Mouse (Mus musculus): ENCODE measurements around the gene Cd27. TPM values are rescaled to one million over a fixed set of nuclear protein-coding genes. Genes with fewer than 3 reads are reported as not detected.
A peak's percentile ranks its signal among the peaks of the same experiment; 100 is the strongest.

Cd27 gene
- total RNA-seq, 2 experiments from 2014 or later: not detected

DNA sequence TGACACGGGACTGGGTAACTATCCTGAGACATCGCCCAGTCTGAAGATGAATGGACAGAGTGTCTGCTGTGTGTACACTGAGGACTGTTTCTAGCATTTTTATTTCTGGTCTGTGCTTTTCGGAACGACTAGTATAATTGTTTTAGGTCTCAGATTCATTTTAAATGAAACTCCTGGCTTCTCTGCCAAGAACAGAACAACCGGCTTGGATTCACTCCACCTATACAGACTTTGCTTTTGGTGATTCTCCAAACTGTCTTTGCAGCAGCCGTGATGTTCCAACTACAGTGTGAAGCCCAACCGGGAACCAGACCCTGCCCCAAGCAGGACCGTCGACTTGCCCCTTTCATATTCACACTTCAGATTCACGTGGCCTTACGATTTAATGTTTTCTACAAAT lies 18.9 kb downstream of the Cd27 start:
- DNase-seq (ENCODE audit: low spot score in 2 of 2): no peak
- Histone ChIP-seq H3K27ac (peak overlapping the region; percentile 59; the same call in 1 of the 2 replicates), H3K4me3 (peak overlapping the region; percentile 24)
- no peak for TF ChIP-seq CTCF (conservative IDR thresholded peaks at IDR 0.05)

GRCm38 (mm10) chr6:125216898-125217297 lies 19.9 kb downstream of the Cd27 start:
- TF ChIP-seq CTCF (conservative IDR thresholded peaks at IDR 0.05): no peak
- no peak for DNase-seq (ENCODE audit: low spot score in 2 of 2)
- peak overlapping the region; percentile 4; the same call in 1 of the 2 replicates for H3K27ac ChIP-seq
- peak overlapping the region; percentile 78; the same call in 1 of the 2 replicates for H3K4me3 ChIP-seq

GRCm38 (mm10) chr6:125215148-125215954 lies 21.5 kb downstream of the Cd27 start, which contains the start of gene Vamp1:
Vamp1 (plus strand) TSS chr6:125215551.
- peak; percentile 13 for TF ChIP-seq CTCF (conservative IDR thresholded peaks at IDR 0.05)
- H3K27ac ChIP-seq: peak within 1 kb of the TSS; percentile 96
- peak within 1 kb of the TSS; percentile 78 for H3K4me3 ChIP-seq
- DNase-seq (ENCODE audit: low spot score in 2 of 2): peak; percentile 90 to 95

DNA sequence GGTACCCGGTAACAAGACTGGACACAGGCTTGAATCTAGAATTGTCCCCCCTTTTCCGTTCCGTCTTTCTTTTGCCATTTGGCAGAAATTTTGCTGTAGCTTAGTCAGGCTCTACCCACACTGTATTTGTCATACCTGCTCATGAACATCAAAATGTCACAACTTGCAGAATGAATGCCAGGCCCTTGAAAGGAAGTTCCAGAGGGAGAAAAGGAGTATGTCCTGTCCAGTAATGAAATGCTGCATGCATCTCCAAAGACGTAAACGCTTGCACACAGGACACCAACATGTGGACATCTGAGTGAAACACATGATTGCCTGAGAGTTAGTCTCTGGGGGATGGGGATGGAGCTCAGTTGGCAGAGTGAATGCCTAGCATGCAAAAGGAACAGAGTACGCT lies 23.1 kb downstream of the Cd27 start:
- no peak overlapping the region for H3K4me3 ChIP-seq
- DNase-seq (ENCODE audit: low spot score in 2 of 2): no peak
- peak overlapping the region; percentile 20; the same call in 1 of the 2 replicates for H3K27ac ChIP-seq
- no peak for TF ChIP-seq CTCF (conservative IDR thresholded peaks at IDR 0.05)

DNA sequence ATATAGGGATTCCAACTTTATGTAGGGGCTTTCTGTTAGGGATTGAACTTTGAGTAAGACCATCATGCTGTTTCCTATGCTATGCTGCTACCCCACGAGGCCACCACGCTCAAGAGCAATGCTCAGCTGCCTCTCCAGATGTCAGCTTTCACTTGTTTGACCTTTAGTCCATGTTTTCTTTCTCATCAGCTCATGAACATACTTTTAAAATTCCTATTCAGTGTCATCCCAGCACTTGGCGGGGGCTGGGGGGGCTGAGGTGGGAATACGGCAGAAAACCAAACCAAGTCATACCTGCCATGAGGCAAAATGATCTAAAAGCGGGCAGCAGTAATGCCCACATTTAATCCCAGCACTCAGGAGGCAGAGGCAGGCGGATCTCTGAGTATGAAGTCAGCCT lies 23.7 kb downstream of the Cd27 start:
- Histone ChIP-seq H3K4me3 (no peak overlapping the region), H3K27ac (peak overlapping the region; percentile 20; the same call in 1 of the 2 replicates)
- no peak for DNase-seq (ENCODE audit: low spot score in 2 of 2)
- no peak for TF ChIP-seq CTCF (conservative IDR thresholded peaks at IDR 0.05)

DNA sequence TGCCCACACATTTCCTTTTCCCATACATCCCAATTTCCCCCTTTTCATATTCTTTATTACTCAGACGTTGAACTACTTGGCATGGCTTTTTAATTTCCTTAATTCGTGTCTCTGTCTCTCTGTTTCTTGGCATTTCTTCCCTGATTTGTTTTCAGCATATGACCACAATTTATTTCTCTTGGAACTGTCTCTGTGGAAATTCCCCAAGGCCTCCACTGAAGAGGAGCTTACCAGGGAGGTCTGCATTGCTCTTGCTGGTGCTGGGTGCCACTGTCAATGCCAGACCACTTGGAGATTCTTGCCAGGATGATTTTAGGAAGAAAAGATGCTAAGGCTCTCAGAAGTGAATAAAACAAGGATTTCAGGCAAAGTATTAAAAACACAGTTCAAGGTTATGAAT lies 24.2 kb downstream of the Cd27 start:
- TF ChIP-seq CTCF (conservative IDR thresholded peaks at IDR 0.05): no peak
- no peak for DNase-seq (ENCODE audit: low spot score in 2 of 2)
- no peak overlapping the region for H3K4me3 ChIP-seq
- H3K27ac ChIP-seq: peak overlapping the region; percentile 20; the same call in 1 of the 2 replicates

DNA sequence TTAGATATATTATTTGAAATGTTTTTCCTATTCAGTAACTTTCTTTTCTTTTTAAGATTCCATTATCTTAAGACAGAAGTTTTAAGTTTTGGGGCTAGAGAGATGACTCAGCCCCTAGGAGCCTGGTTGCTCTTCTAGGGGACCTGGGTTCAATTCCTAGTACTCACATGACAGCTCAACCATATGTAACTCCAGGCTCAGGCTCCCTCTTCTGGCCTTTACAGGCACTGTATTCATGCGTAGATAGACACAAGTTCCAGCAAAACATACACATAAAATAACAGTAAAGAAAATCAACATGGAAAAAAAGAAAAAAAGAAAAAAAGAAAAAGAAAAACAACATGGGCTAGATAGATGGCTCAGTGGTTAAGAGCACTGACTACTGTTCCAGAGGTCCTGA lies 26.4 kb downstream of the Cd27 start:
- no peak overlapping the region for H3K4me3 ChIP-seq
- no peak overlapping the region for H3K27ac ChIP-seq
- TF ChIP-seq CTCF (conservative IDR thresholded peaks at IDR 0.05): peak; percentile 20; the same call in 1 of the 2 replicates
- DNase-seq (ENCODE audit: low spot score in 2 of 2): no peak

- no peak for DNase-seq (ENCODE audit: low spot score in 2 of 2)
- Histone ChIP-seq H3K27ac (peak overlapping the region; percentile 85), H3K4me3 (no peak overlapping the region)
- no peak; the same call in 1 of the 2 replicates for TF ChIP-seq CTCF (conservative IDR thresholded peaks at IDR 0.05)
Measured at GRCm38 (mm10) chr6:125197166-125197565, 39.6 kb downstream of the Cd27 start.

DNA sequence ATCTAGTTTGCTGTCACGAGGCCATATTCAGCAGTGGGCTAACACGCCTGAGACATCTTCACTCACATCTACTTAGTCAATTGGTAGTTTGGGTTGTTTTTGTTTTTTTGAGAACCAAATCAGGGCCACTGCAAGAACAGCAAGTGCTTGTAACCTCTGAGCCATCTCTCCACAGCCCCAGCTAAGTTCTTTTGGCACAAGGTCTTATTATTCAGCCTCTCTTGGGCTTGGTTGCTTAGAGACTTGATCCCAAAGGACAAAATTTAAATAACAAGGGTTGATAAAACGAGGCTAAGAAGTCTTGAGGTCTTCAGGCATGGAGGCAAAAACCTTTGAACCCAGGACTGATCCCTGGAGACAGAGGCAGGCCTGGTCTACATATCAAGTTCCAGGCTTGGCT lies 40.5 kb downstream of the Cd27 start:
- Histone ChIP-seq H3K27ac (peak overlapping the region; percentile 85), H3K4me3 (no peak overlapping the region)
- DNase-seq (ENCODE audit: low spot score in 2 of 2): no peak
- TF ChIP-seq CTCF (conservative IDR thresholded peaks at IDR 0.05): no peak

DNA sequence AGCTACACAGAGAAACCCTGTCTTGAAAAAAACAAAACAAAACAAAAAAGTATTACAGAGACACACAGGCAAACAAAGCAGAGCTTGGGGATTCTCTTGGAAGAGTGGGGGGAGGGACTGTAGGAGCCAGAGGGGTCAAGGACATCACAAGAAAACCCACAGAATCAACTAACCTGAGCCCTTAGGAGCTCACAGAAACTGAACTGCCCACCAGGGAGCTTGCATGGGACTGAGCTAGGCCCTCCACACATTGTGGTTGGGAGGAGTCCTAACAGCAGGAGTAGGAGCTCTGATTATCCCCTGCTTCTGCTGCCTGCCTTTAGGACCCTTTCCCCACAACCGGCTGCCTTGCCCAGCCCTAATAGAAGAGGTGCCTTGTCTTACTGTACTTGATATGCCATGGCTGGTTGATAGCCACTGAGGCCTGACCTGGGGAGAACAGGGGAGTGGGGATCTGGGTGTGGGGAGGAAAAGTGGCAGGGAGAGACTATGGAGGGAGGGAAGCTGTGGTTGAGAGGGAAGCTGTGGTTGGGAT lies 41.2 kb downstream of the Cd27 start:
- H3K4me3 ChIP-seq: no peak overlapping the region
- TF ChIP-seq CTCF (conservative IDR thresholded peaks at IDR 0.05): no peak
- no peak for DNase-seq (ENCODE audit: low spot score in 2 of 2)
- H3K27ac ChIP-seq: peak overlapping the region; percentile 85

DNA sequence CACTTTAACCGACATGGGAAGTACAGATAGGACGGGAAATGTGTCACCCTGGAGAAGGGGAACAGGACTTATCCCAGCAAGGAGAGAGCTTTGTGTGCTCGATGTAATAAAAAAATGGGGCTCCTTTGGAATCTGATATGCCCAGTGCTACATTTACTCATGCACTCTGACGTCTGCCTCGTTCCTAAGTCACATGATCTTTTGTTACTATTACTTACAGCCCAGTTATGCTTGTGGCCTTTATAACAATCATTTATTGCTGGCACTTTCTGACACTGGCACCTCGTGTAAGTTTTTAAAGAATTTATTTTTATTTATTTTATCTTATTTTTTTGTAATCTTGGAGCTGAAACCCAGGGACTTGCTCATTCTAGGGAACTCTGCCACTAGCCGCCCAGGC lies 43.4 kb downstream of the Cd27 start:
- no peak for DNase-seq (ENCODE audit: low spot score in 2 of 2)
- Histone ChIP-seq H3K27ac (no peak overlapping the region), H3K4me3 (no peak overlapping the region)
- no peak for TF ChIP-seq CTCF (conservative IDR thresholded peaks at IDR 0.05)

DNA sequence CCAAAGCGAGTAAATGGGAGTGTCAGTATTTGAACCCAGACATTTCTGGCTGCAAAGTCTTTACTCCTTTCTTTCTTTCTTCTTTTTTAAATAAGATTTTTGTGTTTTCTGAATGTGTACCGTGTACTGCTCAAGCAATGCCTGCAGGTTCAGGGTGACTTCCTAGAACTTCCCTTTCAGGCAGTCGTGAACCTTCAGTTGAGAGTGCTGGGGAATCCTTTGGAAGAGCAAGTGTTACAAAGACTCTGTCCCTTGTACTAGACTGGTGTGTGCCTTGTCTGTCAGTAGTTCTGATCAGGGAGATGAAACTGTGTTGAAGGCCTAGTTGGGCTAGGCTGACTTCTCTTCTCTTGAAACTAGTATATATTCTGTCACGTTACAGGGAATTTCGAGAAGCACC lies 44.0 kb downstream of the Cd27 start:
- TF ChIP-seq CTCF (conservative IDR thresholded peaks at IDR 0.05): no peak
- H3K27ac ChIP-seq: peak overlapping the region; percentile 98

GRCm38 (mm10) chr6:125192016-125192714 lies 44.6 kb downstream of the Cd27 start:
- DNase-seq (ENCODE audit: low spot score in 2 of 2): peak; percentile 86 to 92
- peak overlapping the region; percentile 98 for H3K4me3 ChIP-seq
- TF ChIP-seq CTCF (conservative IDR thresholded peaks at IDR 0.05): no peak
- H3K27ac ChIP-seq: peak overlapping the region; percentile 98

More for the DNA sequence above, 44.0 kb downstream of the Cd27 start:
- DNase-seq (ENCODE audit: low spot score in 2 of 2): no peak
- H3K4me3 ChIP-seq: peak overlapping the region; percentile 98
